Mouse (Mus musculus): ENCODE measurements at regions not wholly inside any gene's neighbourhood (a gene's known extent, or its start where the extent isn't known, plus 50 kb on each side); places are given as distances from the start of the nearest gene placed in this dataset.

GRCm38 (mm10) chr14:14596057-14596809, 105.8 kb upstream of the Slc4a7 start:
- DNase-seq: no peak

GRCm38 (mm10) chr14:14599586-14599985, 102.5 kb upstream of the Slc4a7 start:
- DNase-seq: no peak

- DNase-seq: no peak
Measured at GRCm38 (mm10) chr14:14599990-14600389, 102.1 kb upstream of the Slc4a7 start.

GRCm38 (mm10) chr14:14603439-14603838, 98.6 kb upstream of the Slc4a7 start:
- DNase-seq: no peak

- no peak for DNase-seq
Measured at GRCm38 (mm10) chr14:14607074-14607473, 95.0 kb upstream of the Slc4a7 start.

- DNase-seq: no peak
Measured at GRCm38 (mm10) chr14:14612245-14612644, 89.8 kb upstream of the Slc4a7 start.

GRCm38 (mm10) chr14:14620316-14620715, 81.8 kb upstream of the Slc4a7 start:
- no peak for DNase-seq

- no peak for DNase-seq
Measured at GRCm38 (mm10) chr14:14628673-14629072, 73.4 kb upstream of the Slc4a7 start.

- no peak for DNase-seq
Measured at GRCm38 (mm10) chr14:14631750-14632149, 70.3 kb upstream of the Slc4a7 start.

GRCm38 (mm10) chr14:14632471-14632870, 69.6 kb upstream of the Slc4a7 start:
- DNase-seq: peak; percentile 14 to 27

GRCm38 (mm10) chr14:14632951-14633931, 68.8 kb upstream of the Slc4a7 start:
- peak; percentile 74 to 81 for DNase-seq

- no peak for DNase-seq
Measured at GRCm38 (mm10) chr14:14634021-14634420, 68.1 kb upstream of the Slc4a7 start.

- no peak for DNase-seq
Measured at GRCm38 (mm10) chr14:14639102-14640015, 62.7 kb upstream of the Slc4a7 start.

GRCm38 (mm10) chr14:14640023-14640441, 62.0 kb upstream of the Slc4a7 start:
- no peak for DNase-seq

- no peak for DNase-seq
Measured at GRCm38 (mm10) chr14:14640557-14640956, 61.5 kb upstream of the Slc4a7 start.

GRCm38 (mm10) chr14:14643533-14643932, 58.5 kb upstream of the Slc4a7 start:
- DNase-seq: no peak

- DNase-seq: no peak
Measured at GRCm38 (mm10) chr14:14645084-14645483, 57.0 kb upstream of the Slc4a7 start.
